Mouse (Mus musculus): ENCODE data around the gene Agpat1.
A peak's percentile ranks its signal among the peaks of the same experiment; 100 is the strongest.

The Agpat1 gene

DNA sequence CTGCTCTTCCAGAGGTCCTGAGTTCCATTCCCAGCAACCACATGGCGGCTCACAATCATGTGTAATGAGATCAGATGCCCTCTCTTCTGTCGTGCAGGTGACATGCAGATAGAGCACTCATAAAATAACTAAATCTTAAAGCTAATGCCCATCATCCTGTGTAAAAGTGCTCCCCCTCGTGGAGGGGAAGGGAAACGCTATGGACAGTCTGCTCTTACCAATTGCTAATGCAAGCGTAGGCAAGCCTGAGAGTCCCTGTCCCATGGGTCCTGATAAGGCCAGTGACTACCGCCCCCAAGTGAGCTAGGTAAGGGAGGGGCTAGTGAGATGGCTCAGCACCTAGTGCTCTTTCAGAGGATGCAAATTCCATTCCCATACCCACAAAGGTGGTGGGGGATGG lies 14.9 kb downstream of the Agpat1 start:
- no peaks in the 10 kb centered on the region for H3K27me3 ChIP-seq (ENCODE audit: insufficient read depth, low read length)
- no peaks in the 10 kb centered on the region for H3K9me3 ChIP-seq (ENCODE audit: low read length)
- no peak overlapping the region for H3K4me3 ChIP-seq (replicated peaks; ENCODE audit: low read length)
- TF ChIP-seq NANOG (IDR thresholded peaks at IDR 0.05; ENCODE audit: borderline replicate concordance, low read length) (no peak), CTCF (conservative IDR thresholded peaks at IDR 0.05; ENCODE audit: low read length) (peak; percentile 95)
- peaks cover 45% of the 10 kb centered on the region for H3K4me1 ChIP-seq (replicated peaks; ENCODE audit: low read depth, low read length)
- peaks cover 52% of the 10 kb centered on the region for H3K36me3 ChIP-seq (ENCODE audit: insufficient read depth, low read length)

DNA sequence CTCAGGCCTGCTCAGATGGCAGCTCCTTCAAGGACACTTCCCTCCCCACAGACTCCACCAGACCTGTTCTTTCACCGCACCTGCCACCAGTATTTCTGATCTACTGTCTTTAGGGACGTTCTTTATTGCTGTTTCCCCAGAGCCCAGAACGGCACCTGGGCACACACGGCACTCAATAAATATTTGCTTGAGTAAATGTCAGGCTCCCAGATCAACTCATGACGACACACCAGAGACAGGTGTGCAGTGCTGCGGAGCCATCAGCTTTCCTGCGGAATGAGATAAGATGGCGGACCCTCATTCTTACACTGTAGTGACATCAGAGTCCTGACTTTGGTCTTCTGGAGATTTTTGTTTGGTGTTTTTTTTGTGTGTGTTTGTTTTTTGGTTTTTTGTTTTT lies 16.9 kb downstream of the Agpat1 start:
- H3K27me3 ChIP-seq (ENCODE audit: insufficient read depth, low read length): peaks cover 4% of the 10 kb centered on the region; the same call in 1 of the 2 replicates
- no peaks in the 10 kb centered on the region for H3K9me3 ChIP-seq (ENCODE audit: low read length)
- H3K4me3 ChIP-seq (replicated peaks; ENCODE audit: low read length): no peak overlapping the region
- H3K4me1 ChIP-seq (replicated peaks; ENCODE audit: low read depth, low read length): peaks cover 34% of the 10 kb centered on the region
- H3K36me3 ChIP-seq (ENCODE audit: insufficient read depth, low read length): peaks cover 39% of the 10 kb centered on the region
- TF ChIP-seq NANOG (IDR thresholded peaks at IDR 0.05; ENCODE audit: borderline replicate concordance, low read length): no peak
- no peak for TF ChIP-seq POU5F1 (IDR thresholded peaks at IDR 0.05; ENCODE audit: borderline replicate concordance, low read length)
- TF ChIP-seq CTCF (conservative IDR thresholded peaks at IDR 0.05; ENCODE audit: low read length): no peak

GRCm38 (mm10) chr17:34623161-34623560 lies 19.1 kb downstream of the Agpat1 start:
- Histone ChIP-seq H3K36me3 (ENCODE audit: insufficient read depth, low read length) (peaks cover 25% of the 10 kb centered on the region), H3K4me1 (replicated peaks; ENCODE audit: low read depth, low read length) (peaks cover 50% of the 10 kb centered on the region), H3K9me3 (ENCODE audit: low read length) (no peaks in the 10 kb centered on the region), H3K4me3 (replicated peaks; ENCODE audit: low read length) (peak overlapping the region; percentile 45), H3K27me3 (ENCODE audit: insufficient read depth, low read length) (peaks cover 16% of the 10 kb centered on the region)
- TF ChIP-seq CTCF (conservative IDR thresholded peaks at IDR 0.05; ENCODE audit: low read length) (peak; percentile 15; the same call in 1 of the 2 replicates), POU5F1 (IDR thresholded peaks at IDR 0.05; ENCODE audit: borderline replicate concordance, low read length) (no peak)

DNA sequence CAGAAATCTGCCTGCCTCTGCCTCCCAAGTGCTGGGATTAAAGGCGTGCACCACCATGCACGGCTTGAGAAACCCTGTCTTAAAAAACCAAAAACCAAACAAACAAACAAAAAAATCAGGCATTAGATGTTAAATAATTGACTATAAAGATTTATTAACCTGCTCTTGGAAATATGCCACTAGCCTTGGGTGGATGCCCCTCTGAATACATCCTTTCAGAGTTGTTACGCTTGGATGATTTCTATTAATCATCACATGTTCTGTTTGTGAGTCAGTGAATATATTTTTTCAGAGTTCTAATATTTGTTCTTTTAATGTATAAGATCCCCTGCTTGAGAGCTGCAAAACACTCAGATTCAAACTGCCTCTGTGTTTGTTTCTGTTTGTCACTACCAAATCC lies 20.9 kb downstream of the Agpat1 start:
- peaks cover 34% of the 10 kb centered on the region for H3K27me3 ChIP-seq (ENCODE audit: insufficient read depth, low read length)
- TF ChIP-seq NANOG (IDR thresholded peaks at IDR 0.05; ENCODE audit: borderline replicate concordance, low read length) (no peak), CTCF (conservative IDR thresholded peaks at IDR 0.05; ENCODE audit: low read length) (no peak), POU5F1 (IDR thresholded peaks at IDR 0.05; ENCODE audit: borderline replicate concordance, low read length) (no peak)
- H3K36me3 ChIP-seq (ENCODE audit: insufficient read depth, low read length): peaks cover 25% of the 10 kb centered on the region
- H3K9me3 ChIP-seq (ENCODE audit: low read length): no peaks in the 10 kb centered on the region
- H3K4me1 ChIP-seq (replicated peaks; ENCODE audit: low read depth, low read length): peaks cover 64% of the 10 kb centered on the region
- H3K4me3 ChIP-seq (replicated peaks; ENCODE audit: low read length): no peak overlapping the region

- Histone ChIP-seq H3K9me3 (ENCODE audit: low read length) (no peaks in the 10 kb centered on the region), H3K4me3 (replicated peaks; ENCODE audit: low read length) (peak overlapping the region; percentile 86), H3K36me3 (ENCODE audit: insufficient read depth, low read length) (peaks cover 22% of the 10 kb centered on the region), H3K4me1 (replicated peaks; ENCODE audit: low read depth, low read length) (peaks cover 69% of the 10 kb centered on the region), H3K27me3 (ENCODE audit: insufficient read depth, low read length) (peaks cover 46% of the 10 kb centered on the region)
- no peak for TF ChIP-seq NANOG (IDR thresholded peaks at IDR 0.05; ENCODE audit: borderline replicate concordance, low read length)
- TF ChIP-seq CTCF (conservative IDR thresholded peaks at IDR 0.05; ENCODE audit: low read length): no peak
- no peak for TF ChIP-seq POU5F1 (IDR thresholded peaks at IDR 0.05; ENCODE audit: borderline replicate concordance, low read length)
These were observed 22.2 kb downstream of the Agpat1 start for GRCm38 (mm10) chr17:34626062-34626772.

- Histone ChIP-seq H3K4me1 (replicated peaks; ENCODE audit: low read depth, low read length) (peaks cover 74% of the 10 kb centered on the region), H3K9me3 (ENCODE audit: low read length) (no peaks in the 10 kb centered on the region), H3K4me3 (replicated peaks; ENCODE audit: low read length) (peak overlapping the region; percentile 86), H3K27me3 (ENCODE audit: insufficient read depth, low read length) (peaks cover 52% of the 10 kb centered on the region), H3K36me3 (ENCODE audit: insufficient read depth, low read length) (peaks cover 20% of the 10 kb centered on the region)
- TF ChIP-seq NANOG (IDR thresholded peaks at IDR 0.05; ENCODE audit: borderline replicate concordance, low read length) (no peak), CTCF (conservative IDR thresholded peaks at IDR 0.05; ENCODE audit: low read length) (no peak), POU5F1 (IDR thresholded peaks at IDR 0.05; ENCODE audit: borderline replicate concordance, low read length) (no peak)
These were observed 22.7 kb downstream of the Agpat1 start for GRCm38 (mm10) chr17:34626773-34627092.

DNA sequence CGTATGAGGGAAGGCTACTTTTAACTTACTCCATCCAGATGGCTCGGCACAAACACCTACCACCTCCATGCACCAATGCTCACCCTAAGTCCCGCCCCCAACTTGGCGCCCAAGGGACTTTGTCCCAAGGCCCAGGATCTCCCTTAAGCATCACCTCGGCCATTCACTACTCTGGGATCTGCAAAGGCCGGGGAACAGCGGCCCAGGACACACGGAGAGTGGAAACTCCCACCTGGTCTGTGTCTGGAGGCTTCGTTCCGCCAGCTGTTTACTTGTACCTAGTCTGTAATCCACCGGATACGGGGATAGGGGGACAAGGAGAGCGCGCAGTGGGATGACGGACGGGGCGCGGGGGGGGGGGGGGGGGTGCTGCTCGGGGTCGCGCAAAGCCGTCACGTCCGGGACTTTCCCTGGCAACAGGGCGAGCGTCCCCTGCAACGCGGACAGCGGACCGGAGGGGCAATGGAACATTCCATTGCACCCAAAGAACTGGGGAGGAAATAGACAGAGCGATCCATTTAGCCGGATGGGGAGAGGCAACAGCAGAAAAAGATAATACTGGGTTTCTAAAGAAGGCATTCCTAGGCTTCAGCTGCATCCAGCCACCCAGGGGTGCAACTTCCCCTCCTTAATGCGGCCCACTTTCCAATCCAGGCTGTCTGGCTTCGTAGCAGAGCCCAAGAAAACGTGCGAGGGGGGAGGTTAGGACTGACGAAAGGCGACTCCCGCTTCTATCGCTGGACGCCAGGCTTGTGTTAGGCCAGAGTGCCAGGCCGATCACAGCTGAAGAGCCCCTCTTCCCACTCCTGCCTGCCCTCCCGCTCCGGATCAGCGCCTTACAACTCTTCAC lies 23.3 kb downstream of the Agpat1 start:
- TF ChIP-seq CTCF (conservative IDR thresholded peaks at IDR 0.05; ENCODE audit: low read length) (no peak), NANOG (IDR thresholded peaks at IDR 0.05; ENCODE audit: borderline replicate concordance, low read length) (no peak), POU5F1 (IDR thresholded peaks at IDR 0.05; ENCODE audit: borderline replicate concordance, low read length) (no peak)

GRCm38 (mm10) chr17:34627943-34628643 lies 24.0 kb downstream of the Agpat1 start, which contains the start of gene Ppt2:
TSS of gene Ppt2 (minus strand) at chr17:34628510.
- Histone ChIP-seq H3K27me3 (ENCODE audit: insufficient read depth, low read length) (peaks cover 52% of the 10 kb centered on the region), H3K9me3 (ENCODE audit: low read length) (no peaks in the 10 kb centered on the region), H3K4me3 (replicated peaks; ENCODE audit: low read length) (peak within 1 kb of the TSS; percentile 86), H3K4me1 (replicated peaks; ENCODE audit: low read depth, low read length) (peaks cover 74% of the 10 kb centered on the region), H3K36me3 (ENCODE audit: insufficient read depth, low read length) (peaks cover 8% of the 10 kb centered on the region)
- no peak for TF ChIP-seq NANOG (IDR thresholded peaks at IDR 0.05; ENCODE audit: borderline replicate concordance, low read length)
- no peak for TF ChIP-seq POU5F1 (IDR thresholded peaks at IDR 0.05; ENCODE audit: borderline replicate concordance, low read length)
- TF ChIP-seq CTCF (conservative IDR thresholded peaks at IDR 0.05; ENCODE audit: low read length): no peak

More for the DNA sequence above, 23.3 kb downstream of the Agpat1 start:
- Histone ChIP-seq H3K27me3 (ENCODE audit: insufficient read depth, low read length) (peaks cover 52% of the 10 kb centered on the region), H3K4me1 (replicated peaks; ENCODE audit: low read depth, low read length) (peaks cover 75% of the 10 kb centered on the region), H3K36me3 (ENCODE audit: insufficient read depth, low read length) (peaks cover 15% of the 10 kb centered on the region), H3K4me3 (replicated peaks; ENCODE audit: low read length) (peak overlapping the region; percentile 86), H3K9me3 (ENCODE audit: low read length) (no peaks in the 10 kb centered on the region)

Measured in E14TG2a.4 (cell line).